ENCODE assay signal across 10 mouse cellular contexts in genomic region chr2:172773176-172773575, GRCm38 (mm10).
DNase-seq lines count a peak whose midpoint lies in the region; ATAC-seq and TF ChIP-seq lines count a peak whose summit lies in the region.
"Had no signal": no experiment of that assay in that cellular context is flagged by ENCODE, and none has a peak within 500 bp of the region (broad histone marks: within the 10 kb centered on the region; RNA-seq: fewer than 3 reads in every experiment).

No protein-coding gene starts in this region.

- peak; percentile 27; the same call in 1 of the 2 replicates for ATAC-seq in hindbrain, postnatal 0 days

- H3K4me1 ChIP-seq in embryonic facial prominence, embryonic 10.5 days: peaks cover 14% of the 10 kb centered on the region
- no peaks in the 10 kb centered on the region for H3K4me1 ChIP-seq in hindbrain, postnatal 0 days (ENCODE audit: insufficient read depth, low read length)
- H3K4me1 ChIP-seq in limb, embryonic 10.5 days: peaks cover 3% of the 10 kb centered on the region

- H3K9ac ChIP-seq in hindbrain, postnatal 0 days (replicated peaks; ENCODE audit: low read length): no peak overlapping the region
- H3K9ac ChIP-seq: embryonic facial prominence, embryonic 12.5 days had no signal

- peaks cover 60% of the 10 kb centered on the region for H3K27me3 ChIP-seq in embryonic facial prominence, embryonic 10.5 days (replicated peaks; ENCODE audit: low read depth, poor library complexity, severe bottlenecking)
- H3K27me3 ChIP-seq in hindbrain, postnatal 0 days (ENCODE audit: insufficient read depth, low read length): 0 out of 2 replicates have a peak, but pooled peaks cover 3% of the 10 kb centered on the region
- peaks cover 43% of the 10 kb centered on the region; the same call in 1 of the 2 replicates for H3K27me3 ChIP-seq in limb, embryonic 10.5 days (ENCODE audit: low read depth, poor library complexity, severe bottlenecking)

- H3K4me2 ChIP-seq in hindbrain, postnatal 0 days (ENCODE audit: low read depth, low read length): no peak overlapping the region
- H3K4me2 ChIP-seq: embryonic facial prominence, embryonic 12.5 days had no signal

- intact Hi-C loops in heart, postnatal 10 days (cut with DNase I): loop anchor here (1.0 kb wide), 1 partner anchor 223 kb away; no protein-coding TSS in a partner anchor

- no peak overlapping the region for H3K4me3 ChIP-seq in embryonic facial prominence, embryonic 10.5 days
- no peak overlapping the region for H3K4me3 ChIP-seq in hindbrain, postnatal 0 days (ENCODE audit: low read length)
- no peak overlapping the region for H3K4me3 ChIP-seq in limb, embryonic 10.5 days
- H3K4me3 ChIP-seq: embryonic facial prominence, embryonic 12.5 days had no signal

- peak; percentile 59 to 82 for DNase-seq in heart, postnatal 10 days
- no peak for DNase-seq in heart, adult 11 months
- peak; percentile 59 for DNase-seq in adrenal gland, adult 2 months
- DNase-seq in embryonic facial prominence, embryonic 10.5 days (ENCODE audit: low spot score): peak; percentile 82
- peak; percentile 68 for DNase-seq in hindbrain, postnatal 0 days (ENCODE audit: low spot score)
- DNase-seq in limb, embryonic 10.5 days (ENCODE audit: low spot score): peak; percentile 90
- DNase-seq in ovary, postnatal 14 days (ENCODE audit: low spot score): peak; percentile 75
- DNase-seq in thymus, postnatal 36 days: peak; percentile 67 to 72

- H3K9me3 ChIP-seq in embryonic facial prominence, embryonic 10.5 days: no peaks in the 10 kb centered on the region
- no peaks in the 10 kb centered on the region for H3K9me3 ChIP-seq in hindbrain, postnatal 0 days (ENCODE audit: low read length)
- no peaks in the 10 kb centered on the region for H3K9me3 ChIP-seq in limb, embryonic 10.5 days (replicated peaks)
- H3K9me3 ChIP-seq: embryonic facial prominence, embryonic 12.5 days had no signal

- 0% methylated on average over 2 of the region's 2 CpGs for WGBS in embryonic facial prominence, embryonic 10.5 days
- WGBS in hindbrain, postnatal 0 days: 0% methylated on average over 2 of the region's 2 CpGs
- WGBS in limb, embryonic 10.5 days: 0% methylated on average over 2 of the region's 2 CpGs

- H3K36me3 ChIP-seq in embryonic facial prominence, embryonic 10.5 days (replicated peaks): no peaks in the 10 kb centered on the region
- H3K36me3 ChIP-seq in hindbrain, postnatal 0 days (ENCODE audit: insufficient read depth, low read length): no peaks in the 10 kb centered on the region
- no peaks in the 10 kb centered on the region for H3K36me3 ChIP-seq in limb, embryonic 10.5 days
- H3K36me3 ChIP-seq: embryonic facial prominence, embryonic 12.5 days had no signal

- TF ChIP-seq CTCF in hindbrain, postnatal 0 days (IDR thresholded peaks at IDR 0.05; ENCODE audit: low read depth): peak; percentile 92

- no peak overlapping the region for H3K27ac ChIP-seq in embryonic facial prominence, embryonic 10.5 days (replicated peaks)
- H3K27ac ChIP-seq in hindbrain, postnatal 0 days: no peak overlapping the region
- H3K27ac ChIP-seq in limb, embryonic 10.5 days: no peak overlapping the region
- H3K27ac ChIP-seq: embryonic facial prominence, embryonic 12.5 days; macrophage had no signal
